Mouse (Mus musculus) retina, embryonic 14.5 days (tissue): ENCODE data around the gene Hmgn1.
"Not testable (repeated sequence)": the region's sequence is repeated elsewhere in the genome, so short reads cannot be mapped to it uniquely, and the experiment has no call there.

Experiments used
- DNase-seq: peaks from one replicate; pipeline ENCODE4 v3.0.0-alpha.2; 2015; ENCODE audit warnings: low spot score

Gene Hmgn1

DNA sequence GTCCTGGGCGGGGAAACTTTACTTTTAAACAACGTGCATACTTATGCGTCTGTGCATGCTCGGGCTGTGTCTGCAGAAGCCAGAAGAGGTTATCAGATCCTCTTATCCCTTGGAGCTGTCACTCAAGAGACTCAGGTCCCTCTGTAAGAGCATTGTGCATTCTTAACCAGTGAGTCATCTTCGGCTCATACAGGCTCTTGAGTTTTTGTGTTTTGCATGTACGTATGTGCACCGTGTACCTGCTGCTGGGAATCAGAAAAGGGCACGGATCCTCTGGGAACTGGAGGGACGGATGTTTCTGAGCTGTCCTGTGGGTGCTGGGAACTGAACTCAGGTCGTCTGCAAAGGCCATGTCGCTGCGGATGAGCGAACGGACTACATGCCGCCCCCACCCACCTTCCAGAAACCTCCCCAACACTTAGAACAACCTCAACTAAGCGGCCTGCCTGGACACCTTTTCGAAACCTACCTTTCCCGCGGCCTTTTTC is 801 bp downstream of the Hmgn1 start:
- DNase-seq = peak; percentile 23

- no peak for DNase-seq
Observed at GRCm38 (mm10) chr16:96120022-96120623, 7.4 kb downstream of the Hmgn1 start.

GRCm38 (mm10) chr16:96114729-96115128 is 12.8 kb downstream of the Hmgn1 start:
- DNase-seq = no peak

DNA sequence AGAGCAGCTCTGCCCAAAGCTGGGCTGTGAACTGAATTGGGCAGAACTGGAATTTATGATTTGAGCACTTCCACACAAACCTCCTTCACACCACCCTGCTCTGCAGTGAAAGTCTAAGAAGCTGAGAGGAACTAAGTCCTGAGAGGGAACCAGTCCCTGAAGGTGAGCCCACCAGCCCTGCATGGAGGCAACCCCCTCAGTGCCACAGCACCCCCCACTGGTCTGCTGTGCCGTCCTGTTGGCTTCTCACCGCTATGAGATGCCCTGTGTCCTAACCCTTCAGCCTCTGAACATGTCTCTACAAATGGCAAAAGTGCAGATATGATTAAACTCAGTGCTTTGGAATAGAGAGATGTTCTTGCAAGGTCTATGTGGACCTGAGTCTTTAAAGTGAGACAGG is 14.8 kb downstream of the Hmgn1 start:
- no peak for DNase-seq

- DNase-seq = no peak
Observed at GRCm38 (mm10) chr16:96110655-96111345, 16.7 kb downstream of the Hmgn1 start.

DNA sequence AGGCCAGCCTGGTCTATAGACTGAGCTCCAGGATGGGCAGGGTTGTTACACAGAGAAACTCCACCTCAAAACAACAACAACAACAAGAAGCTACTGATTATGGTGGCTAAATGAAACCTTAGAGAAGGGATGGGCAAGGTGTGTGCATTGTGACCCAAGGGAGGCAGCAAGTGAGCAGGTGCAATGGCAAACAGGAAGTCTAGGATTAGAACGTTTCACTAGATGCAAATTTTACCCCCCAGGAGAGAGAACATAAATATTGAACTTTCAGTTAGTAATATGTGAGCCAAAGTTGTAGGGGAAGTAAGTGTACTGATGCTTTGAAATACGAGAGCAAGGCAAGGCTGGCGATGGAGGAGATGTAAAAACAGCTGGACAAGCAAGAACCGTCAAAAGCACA is 17.9 kb downstream of the Hmgn1 start:
- no peak for DNase-seq

- peak; percentile 61 for DNase-seq
Observed at GRCm38 (mm10) chr16:96103036-96103435, 24.5 kb downstream of the Hmgn1 start.

GRCm38 (mm10) chr16:96097811-96098210 is 29.7 kb downstream of the Hmgn1 start:
- DNase-seq = not testable (repeated sequence)

DNA sequence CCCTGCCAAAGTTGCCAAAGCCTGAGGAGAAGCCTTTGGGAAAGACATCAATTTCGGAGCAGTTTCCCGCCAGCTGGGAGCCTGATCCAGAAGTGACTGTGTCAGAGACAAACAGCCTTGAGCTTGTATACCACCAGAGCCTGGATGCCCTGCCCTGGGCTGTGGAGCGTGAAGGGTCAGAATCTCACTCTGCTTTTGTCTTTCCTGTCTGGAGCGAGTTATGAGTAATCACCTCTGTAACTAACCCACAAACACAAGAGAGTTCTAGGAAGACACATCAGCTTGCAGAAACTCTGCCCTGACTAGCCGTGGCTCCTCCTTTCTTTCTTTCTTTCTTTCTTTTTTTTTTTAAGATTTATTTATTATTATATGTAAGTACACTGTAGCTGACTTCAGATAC is 31.6 kb downstream of the Hmgn1 start:
- no peak for DNase-seq

DNA sequence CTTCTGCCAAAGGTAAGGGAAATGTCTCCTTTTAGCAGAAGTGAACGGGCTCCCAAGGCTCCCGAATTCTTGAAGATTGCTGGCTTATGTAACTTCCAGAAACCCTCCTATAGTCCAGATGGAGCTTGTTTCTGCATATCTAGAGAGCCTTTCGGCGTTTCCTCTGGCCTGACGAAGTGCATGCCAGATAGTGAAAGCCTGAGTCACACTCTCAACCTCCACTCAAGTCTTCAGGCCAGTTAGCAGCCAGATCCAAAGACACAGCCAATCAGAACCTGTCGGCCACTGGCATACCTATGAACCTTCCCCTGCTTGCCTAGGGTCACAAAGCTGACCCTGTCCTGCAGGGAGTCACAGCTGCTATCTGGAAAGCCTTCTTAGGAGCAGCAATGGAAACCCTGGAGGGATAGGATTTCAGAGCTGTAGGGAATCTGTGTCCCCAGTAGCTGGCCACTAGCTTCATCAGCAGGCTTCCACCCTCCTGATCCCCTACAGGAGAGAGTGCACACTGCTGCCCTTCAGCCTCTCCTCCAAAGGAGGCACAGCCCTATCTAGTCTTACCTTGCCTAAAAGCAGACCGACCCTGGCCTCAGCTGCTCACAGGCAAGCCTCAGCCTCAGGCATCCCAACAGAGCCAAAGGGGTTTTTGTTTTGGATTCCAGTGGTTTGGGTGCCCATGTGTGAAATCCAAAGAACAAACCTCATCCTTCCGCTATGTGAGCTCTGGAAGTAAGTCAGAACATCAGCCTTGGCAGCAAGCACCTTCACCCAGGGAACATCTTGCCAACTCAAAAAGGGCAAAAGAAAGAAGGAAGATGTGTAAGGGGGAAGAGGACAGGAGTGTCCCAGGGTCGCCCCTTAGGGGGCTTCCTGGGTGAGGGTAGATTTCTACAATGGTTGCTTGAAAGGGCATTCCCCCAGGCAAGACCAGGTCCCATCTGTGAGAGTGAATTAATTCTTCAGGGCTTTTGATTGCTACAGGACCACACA is 35.7 kb downstream of the Hmgn1 start:
- no peak for DNase-seq

DNA sequence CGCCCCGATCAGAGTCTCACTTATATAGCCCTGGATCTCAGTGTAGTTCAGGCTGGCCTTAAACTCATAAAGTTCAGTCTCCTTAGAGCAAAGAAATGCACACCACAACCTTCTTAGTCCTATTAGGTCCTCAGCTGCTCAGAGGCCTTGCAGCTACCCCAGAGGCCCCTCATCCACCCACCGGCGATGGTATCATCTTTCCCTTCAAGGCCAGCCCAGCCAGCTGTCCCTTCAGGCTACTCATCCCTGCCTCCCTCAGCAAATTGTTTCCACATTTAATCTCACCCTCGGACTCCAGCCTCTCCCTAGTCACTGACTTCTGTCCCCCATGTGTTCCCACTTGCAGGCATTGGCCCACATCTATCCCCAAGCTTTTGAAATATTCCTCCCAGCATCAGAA is 39.4 kb downstream of the Hmgn1 start:
- no peak for DNase-seq

- DNase-seq = no peak
Observed at GRCm38 (mm10) chr16:96087436-96087835, 40.1 kb downstream of the Hmgn1 start.

GRCm38 (mm10) chr16:96087001-96087400 is 40.5 kb downstream of the Hmgn1 start:
- no peak for DNase-seq

GRCm38 (mm10) chr16:96085597-96085996 is 41.9 kb downstream of the Hmgn1 start:
- DNase-seq = no peak

GRCm38 (mm10) chr16:96083179-96083646 is 44.3 kb downstream of the Hmgn1 start:
- DNase-seq = no peak

DNA sequence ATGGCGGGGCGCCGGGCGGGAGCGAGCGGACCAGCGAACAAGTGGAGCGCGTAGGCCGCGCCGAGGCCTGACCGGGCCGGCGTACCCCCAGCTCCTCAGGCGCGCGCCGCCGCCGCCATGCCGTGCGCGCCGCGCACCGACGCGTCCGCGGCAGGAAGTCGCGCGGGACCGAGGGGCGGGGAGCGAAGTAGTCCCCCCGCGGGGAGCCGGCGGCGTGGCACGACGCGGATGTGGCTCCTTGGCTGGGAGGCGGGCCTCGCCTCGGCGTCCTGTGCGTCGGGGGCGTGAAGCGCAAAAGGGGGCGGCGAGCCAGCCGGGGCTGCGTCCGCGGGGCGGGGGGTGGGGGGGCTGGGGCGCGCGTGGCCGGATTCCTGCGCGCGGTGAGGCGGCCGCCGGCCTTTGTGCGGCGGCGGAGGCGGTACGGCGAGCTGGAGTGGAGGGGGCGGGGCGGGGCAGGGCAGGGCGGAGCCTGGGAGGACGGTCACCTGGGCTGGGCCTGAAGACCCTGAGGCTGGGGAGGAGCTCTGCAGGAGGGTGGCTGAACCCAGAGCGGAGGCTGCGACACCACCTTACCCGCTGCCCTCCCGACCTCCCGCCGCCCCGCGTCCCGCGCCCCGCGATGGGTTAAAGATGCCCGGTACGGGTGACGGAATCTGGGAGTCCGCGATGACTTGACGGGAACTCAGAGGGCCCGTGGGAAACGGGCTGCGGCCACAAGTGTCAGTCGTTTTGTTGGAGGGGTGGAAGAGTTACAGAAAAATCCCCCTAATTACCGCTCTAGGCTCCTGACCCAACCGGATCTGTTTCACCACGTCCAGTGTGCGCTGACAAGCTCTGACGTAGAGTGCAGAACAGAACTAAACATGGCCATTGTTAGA is 45.0 kb downstream of the Hmgn1 start, which contains the start of gene Brwd1:
Gene Brwd1 (minus strand): TSS at position 226 of the 878 bp plus-strand sequence.
- peak; percentile 87 for DNase-seq

DNA sequence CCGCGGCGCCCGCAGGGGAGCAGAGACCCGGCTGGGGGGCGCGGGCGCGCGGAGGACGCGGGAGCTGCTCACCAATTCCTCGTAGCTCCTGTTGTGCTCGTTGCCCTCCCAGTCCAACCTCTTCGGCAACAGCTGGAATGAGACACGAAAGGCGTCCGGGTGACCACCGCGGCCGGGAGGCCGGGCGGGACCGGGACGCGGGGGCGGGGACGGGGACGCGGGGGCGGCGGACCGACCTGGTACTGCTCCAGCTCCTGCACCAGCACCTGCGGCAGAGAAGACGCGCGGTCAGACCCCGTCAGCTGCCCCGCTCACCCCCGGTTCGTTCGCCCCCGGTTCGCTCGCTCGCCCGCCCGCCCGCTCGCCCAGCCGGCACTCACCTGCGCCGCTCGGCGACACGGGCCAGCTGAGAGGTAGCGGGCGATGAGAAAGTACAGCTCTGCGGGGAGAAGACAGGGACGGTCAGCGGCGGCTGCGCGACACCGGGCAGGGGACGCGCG is 45.7 kb downstream of the Hmgn1 start:
- DNase-seq = no peak

- DNase-seq = peak; percentile 96
Observed at GRCm38 (mm10) chr16:96081331-96081730, 46.2 kb downstream of the Hmgn1 start.

- DNase-seq = no peak
Observed at GRCm38 (mm10) chr16:96080524-96080923, 47.0 kb downstream of the Hmgn1 start.
